Mouse (Mus musculus) c-Kit-positive CD71-negative TER-119-negative erythroid progenitor cells, embryonic 14.5 days (primary cell): ENCODE measurements around the gene Col11a2.

Source experiments
- DNase-seq: peaks from one replicate; pipeline ENCODE4 v3.0.0-alpha.2; 2013; ENCODE audit warnings: low read depth

The Col11a2 gene

DNA sequence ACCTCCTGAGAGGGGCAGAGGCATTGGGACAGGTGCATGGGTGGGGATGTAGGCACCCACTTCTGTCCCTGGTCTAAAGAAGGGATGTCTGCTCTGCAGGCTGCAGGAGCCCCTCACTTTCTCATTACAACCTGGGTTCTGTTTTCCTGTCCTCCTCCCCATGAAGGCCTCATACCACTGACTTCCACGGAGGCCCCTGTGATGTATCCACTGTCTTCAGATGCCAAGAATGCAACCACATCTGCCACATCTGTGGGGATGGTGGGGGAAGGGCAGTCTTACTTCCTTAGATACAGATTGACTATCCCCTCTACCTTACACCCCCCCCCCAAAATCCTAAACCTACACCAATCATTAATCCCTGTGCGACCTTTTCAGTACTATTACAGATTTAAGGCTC lies 13.0 kb upstream of the Col11a2 start:
- DNase-seq = no peak

DNA sequence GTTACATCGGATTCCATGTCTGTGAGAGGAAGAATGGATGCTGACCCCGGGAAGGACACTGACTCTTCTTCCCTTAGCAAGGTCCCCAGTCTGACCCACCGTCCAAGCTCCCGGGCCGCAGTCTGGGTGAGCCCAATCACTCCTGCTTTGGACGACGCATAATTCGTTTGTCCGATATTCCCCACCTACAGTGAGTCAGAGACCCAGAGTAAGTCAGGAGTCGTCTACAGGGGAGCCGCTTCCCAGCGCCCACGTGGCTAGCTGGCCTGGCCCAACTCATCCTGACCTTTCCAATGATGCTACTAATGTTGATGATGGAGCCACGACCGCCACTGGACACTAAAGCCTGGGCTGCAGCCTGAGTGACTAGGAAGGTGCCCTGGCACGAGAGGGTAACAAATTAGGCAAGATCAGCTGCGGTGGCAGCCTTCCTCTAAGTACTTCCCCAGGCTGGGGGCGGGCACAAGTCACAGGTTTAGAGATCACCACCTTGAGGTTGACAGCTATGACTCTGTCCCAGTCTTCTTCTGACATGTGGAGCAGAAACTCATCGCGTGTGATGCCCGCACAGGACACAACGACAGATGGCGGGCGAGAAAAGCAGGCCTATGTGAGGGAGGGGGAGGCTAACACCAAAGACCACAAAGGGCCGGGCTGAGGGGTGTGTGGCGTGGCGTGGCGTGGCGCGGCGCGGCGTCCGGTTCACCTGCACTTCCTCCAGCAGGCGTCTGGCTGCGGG lies 12.2 kb upstream of the Col11a2 start:
- DNase-seq = no peak

DNA sequence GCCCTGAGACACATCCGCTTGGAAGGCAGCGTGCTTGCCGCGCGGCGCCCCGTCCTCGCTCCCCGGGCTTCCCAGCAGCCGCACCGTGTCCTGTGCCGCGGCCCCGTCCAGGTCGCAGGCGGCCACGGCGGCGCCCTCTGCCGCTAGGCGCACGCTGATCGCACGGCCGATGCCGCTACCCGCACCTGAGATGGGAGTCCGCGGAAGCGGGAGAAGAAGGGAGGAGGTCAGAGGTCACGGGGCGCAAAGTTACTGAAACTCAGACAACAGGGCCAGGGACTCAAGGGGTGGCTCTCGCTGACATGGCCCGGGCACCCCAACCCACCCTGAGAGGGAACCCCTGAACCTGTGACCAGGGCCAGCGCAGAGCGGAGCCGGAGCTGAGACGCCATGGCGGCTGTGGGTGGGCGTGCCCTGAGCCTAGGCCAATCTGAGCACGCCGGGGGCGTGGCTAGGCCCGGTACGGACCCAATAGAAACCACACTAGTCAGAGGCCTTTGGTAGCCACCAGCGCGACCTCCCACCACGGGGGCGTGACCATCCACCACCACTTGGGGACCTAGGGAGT lies 11.5 kb upstream of the Col11a2 start, which contains the start of gene H2-Ke6:
Gene H2-Ke6, minus strand, starts transcription at position 405 of the 568 bp plus-strand sequence.
- DNase-seq = peak; percentile 92

DNA sequence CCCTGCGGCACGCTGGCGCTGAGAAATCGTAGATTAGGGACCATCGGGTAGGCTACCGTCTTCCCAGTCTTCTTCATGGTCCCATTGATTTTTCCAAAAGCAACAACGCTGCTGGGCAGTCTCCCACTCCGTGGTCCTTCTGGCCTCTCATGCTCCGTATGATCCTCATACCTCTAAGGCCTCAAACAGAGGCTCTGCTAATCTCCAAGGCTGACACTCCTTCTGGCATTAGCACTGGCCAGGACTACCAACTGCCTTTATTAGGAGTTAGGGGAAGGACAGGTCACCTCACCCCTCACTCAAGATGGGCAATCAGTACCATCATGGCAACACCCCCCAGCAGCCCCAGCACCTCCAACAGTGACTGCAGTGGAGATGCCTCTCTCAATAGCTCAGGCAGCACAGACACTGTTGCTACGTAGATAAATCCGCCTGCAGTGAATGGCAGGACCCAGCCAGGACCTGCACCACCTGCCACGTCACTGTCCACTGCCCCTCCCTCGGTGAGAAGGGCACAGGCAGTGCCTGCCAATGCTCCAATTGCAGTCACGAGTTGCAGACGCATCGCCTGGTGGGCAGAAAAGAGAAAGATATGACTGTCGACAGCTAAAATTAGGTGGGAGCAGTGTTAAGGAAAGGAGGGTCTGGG lies 10.6 kb upstream of the Col11a2 start:
- no peak for DNase-seq

DNA sequence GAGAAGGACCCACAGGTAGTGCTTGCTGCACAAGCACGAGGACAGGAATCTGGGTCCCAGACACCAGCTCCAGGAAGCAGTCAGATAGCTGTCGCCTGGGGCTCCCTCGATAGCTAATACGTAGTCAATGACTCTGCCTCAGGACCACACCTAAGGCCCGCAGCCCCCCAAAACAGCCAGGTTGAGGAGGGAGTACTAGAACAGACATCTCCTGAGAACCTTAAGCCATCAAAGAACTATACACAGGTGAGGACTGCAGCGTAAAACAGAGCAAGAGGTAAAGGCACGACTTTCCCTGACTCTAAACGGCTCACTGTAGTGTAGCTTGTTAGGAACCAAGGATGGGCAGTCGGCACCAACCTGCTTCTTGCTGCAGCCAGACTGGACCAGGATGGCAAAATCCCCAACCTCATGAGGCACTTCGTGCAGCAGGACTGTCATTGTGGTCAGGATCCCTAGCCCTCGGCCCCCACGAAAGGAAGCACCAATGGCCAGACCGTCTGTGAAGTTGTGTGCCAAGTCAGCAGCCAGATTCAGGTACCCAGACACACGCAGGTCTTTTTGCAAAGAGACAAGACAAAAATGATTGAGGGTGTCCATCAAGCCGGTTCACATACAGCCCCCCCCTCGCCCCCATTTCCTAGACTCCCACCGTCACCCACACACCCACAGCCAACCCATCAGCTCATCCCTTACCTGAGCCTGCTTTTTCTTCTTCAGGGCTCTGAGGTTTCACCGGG lies 9.9 kb upstream of the Col11a2 start:
- DNase-seq = no peak

DNA sequence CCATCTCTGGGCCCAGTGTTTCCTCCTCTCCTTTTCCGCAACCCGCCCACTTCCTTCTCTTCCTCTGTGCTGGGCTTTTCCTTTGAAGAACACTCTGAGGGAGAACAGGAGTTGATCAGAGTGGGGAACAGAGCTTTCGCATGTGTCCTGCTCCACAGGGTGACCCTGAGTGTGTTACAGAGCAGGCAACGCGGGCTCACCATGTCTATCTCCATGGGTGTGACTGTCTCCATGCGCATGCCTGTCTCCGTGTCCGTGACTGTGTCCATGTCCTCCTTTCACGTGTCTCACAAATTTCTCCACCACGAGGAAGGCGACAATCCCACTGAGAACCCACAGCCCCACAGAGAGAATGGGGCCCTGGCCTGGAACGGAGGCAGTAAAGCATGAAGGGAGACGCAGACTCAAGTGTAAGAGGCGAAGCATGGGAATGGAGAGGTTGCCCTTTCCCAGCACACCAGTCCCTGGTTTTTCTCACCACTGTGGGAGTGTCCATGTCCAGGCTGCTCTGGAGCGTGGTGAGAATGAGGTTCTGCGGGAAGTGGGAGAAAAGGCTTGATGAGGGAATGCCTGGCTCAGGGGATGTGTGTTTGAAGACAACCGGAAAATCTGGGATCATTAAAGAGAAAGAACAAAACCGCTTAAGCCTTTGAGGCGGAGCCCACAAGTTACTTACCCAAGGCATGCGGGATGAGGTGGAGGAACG lies 9.2 kb upstream of the Col11a2 start:
- DNase-seq = no peak

DNA sequence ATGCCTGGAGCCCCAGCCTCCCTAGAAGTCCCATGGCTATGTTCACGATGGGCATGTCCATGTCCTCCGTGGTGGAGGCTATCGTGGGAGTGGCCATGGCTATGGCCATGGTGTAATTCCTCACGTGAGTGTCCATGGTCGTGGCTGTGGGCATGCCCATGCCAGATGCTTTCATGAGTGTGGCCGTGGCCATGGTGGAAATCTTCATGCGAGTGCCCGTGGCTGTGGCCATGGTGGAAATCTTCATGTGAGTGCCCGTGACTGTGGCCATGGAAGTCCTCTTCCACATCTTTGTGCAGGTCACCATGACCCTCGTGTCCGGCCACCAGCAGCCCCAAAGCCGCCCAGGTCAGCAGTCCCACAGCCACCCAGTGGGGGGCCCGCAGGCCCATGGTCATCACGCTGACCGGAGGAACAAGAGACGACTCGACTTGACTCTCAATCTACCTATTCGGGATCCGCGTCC lies 8.3 kb upstream of the Col11a2 start:
- no peak for DNase-seq

DNA sequence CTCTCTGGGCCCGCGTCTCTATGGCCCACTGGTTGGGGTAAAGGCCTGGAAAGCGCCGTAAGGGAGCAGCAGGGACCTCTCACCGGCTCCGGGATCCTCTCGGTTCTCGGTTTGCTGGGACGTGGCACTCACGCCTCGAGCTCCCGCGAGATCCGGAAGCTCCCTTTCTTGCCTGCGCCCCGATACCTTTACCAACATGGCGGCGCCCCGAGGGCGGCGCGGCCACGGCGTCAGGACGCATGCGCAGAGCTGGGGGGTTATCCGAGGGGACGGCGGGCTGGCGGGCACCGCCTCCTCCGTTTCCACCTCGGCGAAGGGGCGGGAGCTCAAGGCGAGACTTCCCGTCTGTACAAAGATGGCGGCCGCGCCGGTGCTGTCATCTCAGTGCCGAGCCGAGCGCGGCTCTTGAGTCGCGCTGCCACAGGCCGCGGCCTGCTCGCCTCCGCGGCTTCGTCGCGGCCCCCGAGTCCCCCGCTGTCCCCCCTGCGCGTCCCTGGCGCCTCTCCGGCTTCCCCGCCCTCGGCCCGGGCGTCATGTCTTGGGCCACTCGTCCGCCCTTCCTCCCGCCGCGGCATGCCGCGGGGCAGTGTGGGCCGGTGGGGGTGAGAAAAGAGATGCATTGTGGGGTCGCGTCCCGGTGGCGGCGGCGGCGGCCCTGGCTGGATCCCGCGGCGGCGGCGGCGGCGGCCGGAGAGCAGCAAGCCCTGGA lies 7.6 kb upstream of the Col11a2 start, which contains the start of the genes Slc39a7 and Rxrb:
Gene Slc39a7, minus strand, starts transcription at position 218 of the 709 bp plus-strand sequence.
Gene Rxrb, plus strand, starts transcription at position 348 of the 709 bp plus-strand sequence.
- DNase-seq = peak; percentile 98

DNA sequence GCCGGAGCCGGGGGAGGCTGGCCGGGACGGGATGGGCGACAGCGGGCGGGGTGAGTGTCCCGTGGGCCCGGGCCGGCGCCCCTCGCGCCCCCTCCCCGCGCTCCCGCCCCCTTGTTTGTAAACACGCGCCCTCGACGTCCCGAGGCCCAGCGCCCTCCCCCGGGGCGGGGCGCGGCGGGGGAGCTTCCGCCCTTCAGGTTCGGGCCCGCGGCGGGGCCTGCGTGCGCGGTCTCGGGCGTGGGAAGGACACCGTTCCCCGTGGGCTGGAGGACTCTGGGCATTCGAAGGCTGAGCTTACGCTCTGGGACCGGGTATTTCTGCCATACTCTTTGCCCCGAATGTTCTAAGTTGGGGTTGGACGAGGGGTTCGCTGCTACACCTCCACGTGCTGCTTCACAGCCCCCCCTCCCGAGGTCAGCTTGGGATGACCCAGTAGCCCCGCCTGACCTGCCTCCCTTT lies 7.0 kb upstream of the Col11a2 start:
- no peak for DNase-seq

DNA sequence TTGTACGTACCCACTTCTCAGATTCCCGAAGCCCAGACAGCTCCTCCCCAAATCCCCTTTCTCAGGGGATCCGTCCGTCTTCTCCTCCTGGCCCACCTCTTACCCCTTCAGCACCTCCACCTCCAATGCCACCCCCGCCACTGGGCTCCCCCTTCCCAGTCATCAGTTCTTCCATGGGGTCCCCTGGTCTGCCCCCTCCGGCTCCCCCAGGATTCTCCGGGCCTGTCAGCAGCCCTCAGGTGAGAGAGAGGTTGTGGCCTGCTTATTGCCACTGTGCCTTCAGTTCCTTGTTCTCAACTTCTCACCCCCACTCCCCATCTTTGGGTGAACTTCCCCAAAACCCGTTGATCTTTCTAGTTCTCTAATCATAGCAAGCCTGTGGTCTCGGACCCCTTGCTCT lies 6.4 kb upstream of the Col11a2 start:
- no peak for DNase-seq

DNA sequence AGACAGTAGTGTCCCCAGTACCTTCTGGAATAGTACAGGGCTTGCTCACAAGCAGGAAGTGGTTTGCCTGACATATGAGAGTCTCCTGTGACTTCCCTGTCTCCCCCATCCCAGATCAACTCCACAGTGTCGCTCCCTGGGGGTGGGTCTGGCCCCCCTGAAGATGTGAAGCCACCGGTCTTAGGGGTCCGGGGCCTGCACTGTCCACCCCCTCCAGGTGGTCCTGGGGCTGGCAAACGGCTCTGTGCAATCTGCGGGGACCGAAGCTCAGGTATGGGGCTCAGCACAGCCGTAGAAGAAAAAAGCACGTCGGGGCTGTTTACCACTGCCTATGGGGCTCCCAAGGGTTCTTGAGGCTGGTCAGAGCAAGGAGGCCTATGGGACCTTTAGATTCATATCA lies 5.8 kb upstream of the Col11a2 start:
- DNase-seq = no peak

DNA sequence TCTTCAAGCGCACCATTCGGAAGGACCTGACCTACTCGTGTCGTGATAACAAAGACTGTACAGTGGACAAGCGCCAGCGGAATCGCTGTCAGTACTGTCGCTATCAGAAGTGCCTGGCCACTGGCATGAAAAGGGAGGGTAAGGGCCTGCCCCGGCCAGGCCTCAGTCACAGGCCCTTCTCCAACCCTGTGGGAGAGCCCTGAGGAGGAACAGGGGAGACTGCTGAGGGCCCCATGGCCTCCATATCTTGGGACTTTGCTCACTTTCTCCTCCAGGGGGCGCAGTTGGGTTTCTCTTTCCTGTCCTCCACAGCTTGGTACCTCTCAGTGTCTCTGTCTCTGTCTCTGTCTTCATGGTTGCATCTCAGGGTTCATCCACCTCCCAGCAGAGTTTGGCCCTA lies 5.2 kb upstream of the Col11a2 start:
- DNase-seq = peak; percentile 88

DNA sequence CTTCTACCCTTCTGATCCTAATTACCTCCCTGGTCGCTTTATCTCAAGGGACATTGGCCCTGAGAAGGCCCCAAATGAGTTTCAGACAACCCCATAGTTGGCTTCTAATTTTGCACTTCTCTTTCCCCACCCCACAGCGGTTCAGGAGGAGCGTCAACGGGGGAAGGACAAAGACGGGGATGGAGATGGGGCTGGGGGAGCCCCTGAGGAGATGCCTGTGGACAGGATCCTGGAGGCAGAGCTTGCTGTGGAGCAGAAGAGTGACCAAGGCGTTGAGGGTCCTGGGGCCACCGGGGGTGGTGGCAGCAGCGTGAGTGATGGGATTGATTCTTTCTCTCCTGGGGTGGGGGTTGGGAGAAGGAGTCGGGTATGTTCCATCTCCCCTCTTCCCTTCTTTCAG lies 3.7 kb upstream of the Col11a2 start:
- DNase-seq = no peak

DNA sequence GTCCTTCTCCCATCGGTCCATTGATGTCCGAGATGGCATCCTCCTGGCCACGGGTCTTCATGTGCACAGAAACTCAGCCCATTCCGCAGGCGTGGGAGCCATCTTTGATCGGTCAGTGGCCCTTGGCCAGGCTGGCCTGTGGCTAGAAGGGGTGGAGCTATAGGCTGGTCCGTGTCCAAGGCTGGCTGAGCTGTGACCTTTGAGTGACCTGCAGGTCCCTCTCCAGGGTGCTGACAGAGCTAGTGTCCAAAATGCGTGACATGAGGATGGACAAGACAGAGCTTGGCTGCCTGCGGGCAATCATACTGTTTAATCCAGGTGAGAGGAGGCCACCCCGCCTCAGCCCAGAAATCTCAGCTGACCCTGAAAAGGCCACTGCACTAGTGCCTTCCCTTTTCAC lies 2.6 kb upstream of the Col11a2 start:
- DNase-seq = no peak

DNA sequence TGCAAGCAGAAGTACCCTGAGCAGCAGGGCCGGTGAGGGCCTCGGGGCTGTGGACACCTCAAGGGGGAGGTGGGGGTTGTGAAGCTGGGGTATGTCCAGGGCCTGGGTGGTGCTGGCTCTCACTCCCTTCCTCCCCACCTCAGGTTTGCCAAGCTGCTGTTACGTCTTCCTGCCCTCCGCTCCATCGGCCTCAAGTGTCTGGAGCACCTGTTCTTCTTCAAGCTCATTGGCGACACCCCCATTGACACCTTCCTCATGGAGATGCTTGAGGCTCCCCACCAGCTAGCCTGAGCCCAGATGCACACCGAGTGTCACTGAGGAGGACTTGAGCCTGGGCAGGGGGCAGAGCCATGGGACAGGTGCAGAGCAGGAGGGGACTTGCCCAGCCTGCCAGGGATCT lies 2.0 kb upstream of the Col11a2 start:
- DNase-seq = no peak

DNA sequence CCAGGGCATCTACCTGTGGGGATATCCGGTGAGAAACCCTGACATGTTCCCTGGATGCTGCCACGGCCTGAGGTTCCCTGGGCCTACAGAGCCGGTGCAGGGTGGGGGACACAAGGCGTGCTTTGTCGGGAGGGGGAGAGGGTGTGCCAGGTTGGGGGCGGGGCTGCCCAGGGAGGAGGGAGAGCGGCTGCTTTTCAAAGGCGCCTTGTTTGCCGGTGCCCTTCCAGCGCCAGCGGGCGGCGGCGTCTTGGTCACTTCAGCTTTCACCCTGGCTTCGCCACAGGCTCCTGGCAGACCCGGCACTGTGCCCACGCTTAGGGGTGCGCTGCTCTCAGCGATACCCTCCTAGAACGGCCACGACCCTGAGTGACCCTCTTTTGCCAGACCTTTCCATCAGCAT lies 797 bp upstream of the Col11a2 start:
- no peak for DNase-seq

DNA sequence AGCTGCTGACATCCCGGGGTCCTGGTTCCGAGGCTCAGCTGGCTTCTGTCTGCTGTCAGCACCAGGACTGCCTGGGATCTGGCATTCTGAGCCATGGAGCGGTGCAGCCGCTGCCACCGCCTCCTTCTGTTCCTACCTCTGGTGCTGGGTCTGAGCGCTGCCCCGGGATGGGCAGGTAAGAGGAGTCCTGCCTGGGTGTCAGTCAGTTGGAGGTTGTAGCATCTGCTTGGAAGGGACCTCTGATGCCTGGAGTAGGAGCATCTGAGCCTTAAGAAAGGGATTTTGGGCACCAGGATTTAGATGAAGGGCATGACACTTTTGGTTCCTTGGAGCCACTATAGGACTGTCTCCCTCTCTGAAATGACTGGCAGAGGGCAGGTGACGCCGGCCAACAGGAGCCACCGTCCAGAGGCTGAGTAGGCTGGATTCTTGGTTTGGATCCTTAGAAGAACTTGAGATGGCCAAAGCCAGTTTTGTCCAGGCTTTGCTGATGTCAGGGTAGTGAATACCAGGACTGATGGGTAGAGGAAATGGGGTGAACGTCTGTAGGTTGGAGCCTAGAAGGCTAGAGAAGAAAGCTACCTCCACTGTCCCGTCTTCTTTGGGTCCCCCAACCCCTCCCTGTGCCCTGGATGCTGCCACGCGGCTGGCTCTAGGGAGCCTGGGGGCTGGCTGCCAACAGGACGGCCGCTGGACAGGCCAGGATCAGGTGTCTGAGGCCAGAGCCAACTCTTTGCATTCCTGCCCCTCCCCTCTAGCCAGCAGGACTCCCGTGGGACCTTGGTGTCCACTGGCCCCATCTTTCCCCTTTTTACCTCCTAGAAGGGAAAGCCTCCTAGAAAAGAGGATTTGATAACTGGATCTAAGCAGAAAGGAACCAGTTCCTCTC lies 569 bp downstream of the Col11a2 start:
- DNase-seq = no peak

DNA sequence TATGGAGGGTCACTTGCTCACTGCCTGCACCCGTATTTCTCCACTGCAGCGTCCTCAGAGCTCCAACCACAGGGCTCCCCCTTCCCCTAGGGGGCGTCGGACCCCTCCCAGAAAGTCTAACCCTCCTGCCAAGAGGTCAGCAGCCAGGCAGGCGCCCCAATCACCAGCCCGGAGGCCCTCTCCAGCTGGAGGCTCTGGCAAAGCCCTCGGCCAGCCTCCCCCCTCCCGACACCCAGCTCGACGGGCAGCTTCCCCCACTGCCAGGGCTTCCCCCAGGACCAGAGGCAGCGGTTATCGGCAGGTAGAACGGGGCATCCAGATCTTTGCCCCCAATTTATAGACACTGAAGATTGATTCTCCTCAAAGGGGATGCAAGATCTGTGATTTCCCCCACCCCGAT lies 6.7 kb downstream of the Col11a2 start:
- no peak for DNase-seq

DNA sequence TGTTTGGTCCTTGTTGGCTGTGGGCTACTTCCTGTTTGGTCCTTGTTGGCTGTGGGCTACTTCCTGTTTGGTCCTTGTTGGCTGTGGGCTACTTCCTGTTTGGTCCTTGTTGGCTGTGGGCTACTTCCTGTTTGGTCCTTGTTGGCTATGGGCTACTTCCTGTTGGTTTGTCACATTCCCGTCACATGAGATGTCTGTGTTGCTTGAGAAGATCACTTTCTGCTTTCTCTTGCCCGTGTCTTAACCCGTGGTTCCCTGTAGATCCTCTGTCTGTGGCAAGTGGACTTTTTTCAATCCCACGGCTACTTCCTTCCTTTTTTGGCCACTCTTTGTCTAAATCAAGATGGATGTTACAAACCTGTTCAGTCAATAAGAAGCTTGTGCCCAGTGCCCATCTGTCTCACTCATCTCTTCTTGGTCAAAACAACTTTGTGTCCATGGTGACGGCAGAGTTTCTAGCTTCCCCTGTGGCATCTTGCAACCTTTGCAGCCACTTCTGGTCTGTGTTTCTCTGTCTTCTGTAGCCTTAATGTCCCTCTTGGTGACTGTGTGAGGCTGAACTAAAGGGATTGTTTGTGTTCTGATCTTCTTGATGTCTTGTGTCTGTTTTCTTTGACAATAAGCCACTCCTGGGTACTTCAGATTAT lies 8.3 kb downstream of the Col11a2 start:
- DNase-seq = no peak

DNA sequence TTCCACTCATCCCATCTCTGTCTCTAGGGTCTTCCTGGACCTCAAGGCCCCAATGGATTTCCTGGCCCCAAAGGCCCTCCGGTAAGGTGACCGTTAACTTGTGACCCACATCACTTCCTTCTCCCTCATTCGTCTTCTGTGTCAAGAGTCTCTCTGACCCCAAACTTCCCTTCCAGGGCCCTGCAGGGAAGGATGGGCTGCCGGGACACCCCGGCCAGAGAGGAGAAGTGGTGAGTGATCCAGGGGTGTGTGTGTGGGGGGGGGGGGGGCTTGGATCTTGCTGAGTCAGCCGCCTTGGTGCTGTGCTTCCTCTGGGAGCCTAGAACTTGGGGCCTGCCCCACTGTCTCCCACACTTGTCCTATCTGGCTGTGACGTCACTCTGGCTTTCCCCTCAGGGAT lies 18.0 kb downstream of the Col11a2 start:
- DNase-seq = no peak
